Mouse (Mus musculus) adrenal gland, adult 2 months (tissue): Measurements from ENCODE around the gene Ell3. TPM values are rescaled to one million over a fixed set of nuclear protein-coding genes. Genes with fewer than 3 reads are reported as not detected.

Source experiments
- microRNA-seq, 2 experiments: library from miRNA; unstranded; fragments of <30 nt; microRNA quantifications; one replicate each; pipeline ENCODE4 v1.2.0; 2021
- polyA plus RNA-seq: library from polyadenylated mRNA; depleted of rRNA; stranded (reverse); fragments of >200 nt; gene quantifications from 2 replicates; pipeline ENCODE4 v1.2.3, GENCODE M21; 2012; rRNA removed
- total RNA-seq, 2 experiments: library from RNA; stranded (reverse); gene quantifications; 2 replicates each; pipeline ENCODE4 v1.2.3; 2021

Gene Ell3
- total and polyA plus RNA-seq, 3 experiments: 0.20 to 0.63 (median 0.35) TPM

Small RNAs within 50 kb of the gene (microRNA-seq; reads per million reads assigned to microRNA genes)
- gene Gm22953: 0 reads per million in 2 experiments

Other genes with a start within 250 kb of the Ell3 start
- gene Trp53bp1, start 172.9 kb downstream of the Ell3 start, total RNA-seq: 10 to 100 TPM; 52.2 to 67.9 TPM
- gene Trp53bp1, start 172.9 kb downstream of the Ell3 start, polyA plus RNA-seq: 25.1 and 33.4 TPM in 2 replicates
- 10 to 100 TPM in 1 of 2 experiments, 1 to 10 TPM in 1; 5.1 to 12.1 TPM for gene Map1a, start 154.7 kb downstream of the Ell3 start, total RNA-seq
- 2.4 and 4.2 TPM in 2 replicates for gene Map1a, start 154.7 kb downstream of the Ell3 start, polyA plus RNA-seq
- gene Ppip5k1, start 88.9 kb downstream of the Ell3 start, total RNA-seq: 10 to 100 TPM; 51.4 to 56.9 TPM
- 36.7 and 41.0 TPM in 2 replicates for gene Ppip5k1, start 88.9 kb downstream of the Ell3 start, polyA plus RNA-seq
- 10 to 100 TPM in 1 of 2 experiments, 1 to 10 TPM in 1; 6.9 to 14.2 TPM for gene Ckmt1, start 86.6 kb downstream of the Ell3 start, total RNA-seq
- 9.2 and 11.5 TPM in 2 replicates for gene Ckmt1, start 86.6 kb downstream of the Ell3 start, polyA plus RNA-seq
- gene Strc, start 57.1 kb downstream of the Ell3 start, total RNA-seq: under 1 TPM in 1 of 2 experiments, not detected in 1; 0.31 TPM
- gene Strc, start 57.1 kb downstream of the Ell3 start, polyA plus RNA-seq: 0.07 and 0.16 TPM in 2 replicates
- gene Pdia3, start 30.5 kb downstream of the Ell3 start, total RNA-seq: 100 to 1,000 TPM; 385 to 421 TPM
- 1,644 and 2,044 TPM in 2 replicates for gene Pdia3, start 30.5 kb downstream of the Ell3 start, polyA plus RNA-seq
- gene Catsper2, start 30.5 kb downstream of the Ell3 start, total RNA-seq: 1 to 10 TPM; 1.5 to 2.4 TPM
- 0.65 and 0.95 TPM in 2 replicates for gene Catsper2, start 30.5 kb downstream of the Ell3 start, polyA plus RNA-seq
- gene Serf2, start 4.9 kb upstream of the Ell3 start, total RNA-seq: 100 to 1,000 TPM; 272 to 371 TPM
- gene Serf2, start 4.9 kb upstream of the Ell3 start, polyA plus RNA-seq: 275 and 332 TPM in 2 replicates
- 10 to 100 TPM; 15.7 to 25.5 TPM for gene Hypk, start 9.0 kb upstream of the Ell3 start, total RNA-seq
- 2.2 and 3.0 TPM in 2 replicates for gene Hypk, start 9.0 kb upstream of the Ell3 start, polyA plus RNA-seq
- gene Serinc4, start 12.5 kb upstream of the Ell3 start, total RNA-seq: under 1 TPM in 1 of 2 experiments, not detected in 1; 0.21 TPM
- 0.16 and 0.20 TPM in 2 replicates for gene Serinc4, start 12.5 kb upstream of the Ell3 start, polyA plus RNA-seq
- 10 to 100 TPM; 37.2 to 38.7 TPM for gene Mfap1b, start 29.8 kb upstream of the Ell3 start, total RNA-seq
- gene Mfap1b, start 29.8 kb upstream of the Ell3 start, polyA plus RNA-seq: 0.89 and 0.98 TPM in 2 replicates
- gene Mfap1a, start 62.4 kb upstream of the Ell3 start, total RNA-seq: 10 to 100 TPM; 30.0 to 37.3 TPM
- gene Mfap1a, start 62.4 kb upstream of the Ell3 start, polyA plus RNA-seq: 0.68 and 0.79 TPM in 2 replicates
- 1 to 10 TPM; 2.6 to 5.4 TPM for gene Wdr76, start 62.4 kb upstream of the Ell3 start, total RNA-seq
- 0.46 and 0.66 TPM in 2 replicates for gene Wdr76, start 62.4 kb upstream of the Ell3 start, polyA plus RNA-seq